Mouse (Mus musculus) kidney, embryonic 16.5 days (tissue): ENCODE results near the gene Olfr433. TPM values are rescaled to one million over a fixed set of nuclear protein-coding genes. Genes with fewer than 3 reads are reported as not detected.

ENCODE experiments used
- polyA plus RNA-seq: library from polyadenylated mRNA; unstranded; fragments of >200 nt; fragmentation: Nextera tagmentation; extraction: Ambion mirVana; gene quantifications from 2 replicates; pipeline ENCODE4 v1.2.1, GENCODE M21; 2015

Olfr433 gene
- polyA plus RNA-seq, 1 experiment from 2014 or later = 0.06 TPM

Other genes with a start within 250 kb of the Olfr433 start
- gene Ifi211, start 127.7 kb upstream of the Olfr433 start, polyA plus RNA-seq = 0.33 and 0.62 TPM in 2 replicates
- 2.9 and 3.1 TPM in 2 replicates for gene Mndal, start 98.2 kb upstream of the Olfr433 start, polyA plus RNA-seq
- 0.66 and 0.92 TPM in 2 replicates for gene Ifi203, start 98.0 kb upstream of the Olfr433 start, polyA plus RNA-seq
- not detected in 2 replicates for gene Ifi202b, start 58.0 kb upstream of the Olfr433 start, polyA plus RNA-seq
- gene Ifi205, start 8.9 kb upstream of the Olfr433 start, polyA plus RNA-seq = 0.10 and 0.17 TPM in 2 replicates
- gene Olfr432, start 8.5 kb downstream of the Olfr433 start, polyA plus RNA-seq = not detected in 2 replicates
- not detected in 2 replicates for gene Olfr430, start 25.9 kb downstream of the Olfr433 start, polyA plus RNA-seq
- gene Olfr429, start 43.6 kb downstream of the Olfr433 start, polyA plus RNA-seq = not detected in 2 replicates
- gene Olfr427, start 56.2 kb downstream of the Olfr433 start, polyA plus RNA-seq = not detected in 2 replicates
- not detected in 2 replicates for gene Olfr231, start 80.5 kb downstream of the Olfr433 start, polyA plus RNA-seq
- gene Olfr424, start 90.8 kb downstream of the Olfr433 start, polyA plus RNA-seq = not detected in 2 replicates
- not detected in 2 replicates for gene Olfr420, start 114.9 kb downstream of the Olfr433 start, polyA plus RNA-seq
- 0.22 and 0.48 TPM in 2 replicates for gene Spta1, start 132.1 kb downstream of the Olfr433 start, polyA plus RNA-seq
- not detected in 2 replicates for gene Olfr419, start 211.4 kb downstream of the Olfr433 start, polyA plus RNA-seq